Mouse (Mus musculus) lung, adult 2 months (tissue): ENCODE measurements around the gene 1810049J17Rik. TPM values are rescaled to one million over a fixed set of nuclear protein-coding genes. Genes with fewer than 3 reads are reported as not detected.

ENCODE experiments used
- DNase-seq: peaks from one replicate; pipeline ENCODE4 v3.0.0; 2022
- H3K4me1 ChIP-seq: fragments of 200-500 bp; 2 replicates; pipeline ENCODE4 v1.6.1; 2011; ENCODE audit warnings: low read length; ENCODE audit not compliant: control insufficient read depth, insufficient read depth
- H3K4me3 ChIP-seq: fragments of 200-500 bp; replicated peaks from 2 replicates; pipeline ENCODE3; 2011; ENCODE audit warnings: low read depth, mild to moderate bottlenecking, control low read depth, low read length; ENCODE audit errors: extremely low read depth
- CTCF ChIP-seq: fragments of 200-500 bp; IDR thresholded peaks from 2 replicates; pipeline ENCODE4 v1.5.1; 2011; ENCODE audit warnings: mild to moderate bottlenecking, low read length, control low read depth; ENCODE audit not compliant: insufficient read depth
- POLR2A ChIP-seq: fragments of 200-500 bp; IDR thresholded peaks from 2 replicates; pipeline ENCODE4 v1.6.1; 2011; ENCODE audit warnings: low read depth, mild to moderate bottlenecking, control low read depth, low read length, borderline replicate concordance; ENCODE audit errors: extremely low read depth
- WGBS: fragments of 180-500 bp; shearing (Covaris S2); methylation state at CpG from one replicate; pipeline ENCODE4 v1.1.7; 2018; 5-methylcytosine and 5-hydroxymethylcytosine counted together
- polyA plus RNA-seq: library from polyadenylated mRNA; depleted of rRNA; stranded (reverse); fragments of >200 nt; gene quantifications from 2 replicates; pipeline ENCODE4 v1.2.3, GENCODE M21; 2012

Gene 1810049J17Rik
- polyA plus RNA-seq, 1 experiment, result not detected

DNA sequence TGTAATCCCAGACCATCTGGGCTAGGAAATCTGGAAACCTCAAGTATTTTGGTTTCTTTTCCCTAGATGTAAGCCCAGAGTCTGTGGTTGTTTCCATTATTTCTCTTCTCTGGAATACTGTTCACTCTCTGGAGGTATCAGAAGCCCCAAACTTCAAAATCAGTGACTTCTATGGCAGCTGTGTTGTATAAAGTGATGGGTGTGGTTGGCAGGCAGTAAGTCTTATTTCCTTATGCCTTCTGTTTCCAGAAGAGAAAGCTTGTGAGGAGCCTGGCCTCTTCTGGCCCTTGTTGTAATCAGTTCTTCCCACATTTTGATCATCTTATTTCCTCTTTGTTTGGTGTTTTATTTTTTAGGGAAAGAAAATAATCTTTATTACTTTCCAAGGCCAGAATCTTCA is 9.2 kb upstream of the 1810049J17Rik start:
- H3K4me3 ChIP-seq, result no peak overlapping the region
- peaks cover 19% of the 10 kb centered on the region for H3K4me1 ChIP-seq
- no peak for DNase-seq
- TF ChIP-seq POLR2A, result no peak
- TF ChIP-seq CTCF, result no peak

GRCm38 (mm10) chr15:12330389-12330788 is 8.7 kb upstream of the 1810049J17Rik start:
- no peak for DNase-seq
- Histone ChIP-seq H3K4me1 (peaks cover 20% of the 10 kb centered on the region), H3K4me3 (no peak overlapping the region)
- no peak for TF ChIP-seq CTCF
- no peak for TF ChIP-seq POLR2A
- WGBS, result 73% methylated on average over 3 of the region's 3 CpGs

GRCm38 (mm10) chr15:12324326-12324725 is 2.6 kb upstream of the 1810049J17Rik start:
- no peak for DNase-seq
- WGBS, result 91% methylated on average over 1 of the region's 1 CpGs
- TF ChIP-seq CTCF, result no peak
- TF ChIP-seq POLR2A, result no peak
- peaks cover 20% of the 10 kb centered on the region for H3K4me1 ChIP-seq
- no peak overlapping the region for H3K4me3 ChIP-seq

DNA sequence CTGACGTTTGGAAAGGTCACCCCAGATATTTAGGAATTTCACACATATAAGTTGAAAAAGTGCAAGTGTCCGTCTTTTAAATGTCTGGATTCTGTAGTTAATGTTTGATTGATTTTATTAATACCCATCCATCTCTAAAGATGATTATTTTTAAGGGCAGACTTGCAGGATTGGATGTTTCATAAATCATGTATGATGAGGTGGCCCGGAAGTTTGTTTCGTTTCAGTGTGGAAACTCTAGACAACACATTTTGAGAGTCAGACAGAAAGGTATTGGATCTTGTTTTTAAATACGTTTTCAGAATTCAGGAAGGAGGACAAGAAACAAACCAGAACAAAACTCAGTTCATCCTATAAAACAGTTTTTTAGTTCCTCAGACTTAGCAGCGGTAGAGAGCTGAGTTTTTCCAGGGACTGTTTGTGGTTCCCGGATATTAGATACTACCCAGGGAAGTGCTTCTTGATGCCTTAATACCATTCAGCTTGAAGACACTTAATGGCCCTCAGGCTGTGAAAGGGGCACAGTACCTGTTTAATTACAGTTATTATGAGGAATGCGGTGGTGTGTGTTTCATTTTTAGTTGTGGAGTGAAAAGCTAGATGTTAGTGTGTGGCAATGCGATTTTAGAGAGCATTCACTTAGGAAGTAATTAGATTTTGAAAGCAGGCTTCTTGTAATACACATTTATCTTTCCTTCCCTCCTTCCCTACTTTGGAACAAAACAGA is 1.1 kb upstream of the 1810049J17Rik start:
- peak overlapping the region; percentile 60 for H3K4me3 ChIP-seq
- WGBS, result 4% methylated on average over 9 of the region's 9 CpGs
- peaks cover 17% of the 10 kb centered on the region for H3K4me1 ChIP-seq
- no peak for DNase-seq
- TF ChIP-seq CTCF (no peak), POLR2A (no peak)

DNA sequence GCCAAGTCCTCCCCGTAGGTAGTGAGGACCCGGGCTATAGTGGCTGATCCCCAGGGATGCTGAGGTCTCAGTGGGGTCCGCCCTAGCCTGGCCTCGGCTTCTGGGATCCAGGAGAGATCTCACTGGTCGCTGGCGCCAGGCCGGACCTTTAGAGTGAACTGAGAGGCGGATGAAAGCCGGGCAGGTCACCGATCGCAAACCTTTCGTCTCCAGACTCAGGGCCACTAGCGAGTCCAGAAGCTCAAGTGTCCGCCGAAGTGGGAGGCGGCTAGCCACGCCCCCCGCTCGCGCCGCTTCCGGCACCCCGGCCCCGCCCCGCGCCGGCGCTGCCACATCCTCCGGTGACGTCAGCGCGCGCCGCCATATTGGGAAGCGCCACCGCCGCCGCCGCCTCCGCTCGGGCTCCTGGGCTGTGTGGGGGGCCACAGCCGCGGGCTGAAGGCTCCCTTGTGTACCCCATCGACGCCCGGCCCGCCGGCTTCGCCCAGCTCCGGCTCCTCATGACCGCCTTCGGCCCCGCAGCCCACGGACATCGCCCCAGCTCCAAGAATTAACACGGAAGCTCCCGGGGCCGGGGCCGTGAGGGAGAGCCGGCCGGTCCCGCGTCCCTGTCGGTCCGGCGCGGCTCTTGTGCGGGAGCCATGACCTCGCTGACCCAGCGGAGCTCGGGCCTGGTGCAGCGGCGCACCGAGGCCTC is 460 bp downstream of the 1810049J17Rik start, which contains the start of gene Golph3:
Golph3 (plus strand) TSS at position 360 of the 697 bp plus-strand sequence.
- Histone ChIP-seq H3K4me1 (peaks cover 13% of the 10 kb centered on the region), H3K4me3 (peak within 1 kb of the TSS; percentile 82)
- 1% methylated on average over 69 of the region's 74 CpGs for WGBS
- peak; percentile 72; the same call in 1 of the 2 replicates for TF ChIP-seq POLR2A
- TF ChIP-seq CTCF, result no peak
- peak; percentile 94 for DNase-seq

DNA sequence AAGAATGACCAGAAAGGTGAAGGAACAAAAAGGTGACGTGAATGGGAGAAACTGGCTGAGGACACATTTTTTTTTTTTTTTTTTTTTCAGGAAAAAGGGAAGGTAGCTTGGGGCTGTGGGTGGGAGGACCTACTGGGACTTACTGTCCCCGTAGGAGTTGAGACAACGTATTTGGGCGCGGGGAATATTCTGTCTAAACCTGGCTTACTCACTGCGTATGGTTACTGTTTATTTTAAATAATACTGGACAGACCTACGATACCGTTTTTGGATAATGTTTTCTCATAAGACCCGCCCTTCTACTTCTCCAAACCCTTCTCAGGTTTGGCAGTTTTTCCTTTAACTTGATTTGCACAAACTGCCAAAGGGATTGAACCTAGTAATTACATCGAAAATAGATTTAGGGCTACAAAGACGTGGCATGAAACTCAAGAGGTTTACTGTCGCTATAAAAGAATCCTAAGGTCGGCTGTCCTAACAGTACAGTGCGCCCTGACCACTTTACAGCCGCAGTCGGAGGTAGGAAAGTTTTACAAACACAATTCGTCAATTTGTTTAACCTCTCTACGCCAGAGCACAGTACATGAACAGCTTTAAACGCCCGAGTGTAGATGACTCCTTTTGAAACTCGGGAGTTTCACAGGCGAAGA is 1.1 kb downstream of the 1810049J17Rik start:
- TF ChIP-seq POLR2A (no peak), CTCF (no peak)
- WGBS, result 5% methylated on average over 22 of the region's 22 CpGs
- no peak for DNase-seq
- Histone ChIP-seq H3K4me3 (peak overlapping the region; percentile 82), H3K4me1 (peaks cover 9% of the 10 kb centered on the region)

GRCm38 (mm10) chr15:12319889-12320288 is 1.8 kb downstream of the 1810049J17Rik start:
- Histone ChIP-seq H3K4me1 (peaks cover 8% of the 10 kb centered on the region), H3K4me3 (no peak overlapping the region)
- TF ChIP-seq CTCF (no peak), POLR2A (no peak)
- WGBS, result 54% methylated on average over 5 of the region's 5 CpGs
- DNase-seq, result no peak

- no peak for DNase-seq
- TF ChIP-seq CTCF (no peak), POLR2A (no peak)
- WGBS, result 84% methylated on average over 8 of the region's 8 CpGs
- Histone ChIP-seq H3K4me3 (no peak overlapping the region), H3K4me1 (peaks cover 3% of the 10 kb centered on the region; the same call in 1 of the 2 replicates)
These were observed 3.2 kb downstream of the 1810049J17Rik start for GRCm38 (mm10) chr15:12318451-12318850.

DNA sequence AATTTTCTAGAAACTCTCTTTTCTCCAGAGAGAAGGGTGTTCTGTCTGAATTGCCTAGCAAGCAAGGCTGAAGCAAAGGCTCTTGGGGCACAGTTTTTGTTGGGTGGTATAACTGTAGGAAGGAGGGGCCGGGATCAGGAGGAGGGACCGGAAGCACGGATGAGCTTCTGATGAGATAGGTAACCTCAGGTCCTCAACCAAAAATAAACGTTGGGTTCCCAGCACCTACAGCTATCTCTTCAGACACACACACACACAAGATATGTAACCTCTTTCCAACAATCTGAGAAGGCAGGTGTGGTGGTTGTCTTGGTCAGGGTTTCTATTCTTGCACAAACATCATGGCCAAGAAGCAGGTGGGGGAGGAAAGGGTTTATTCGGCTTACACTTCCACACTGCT is 4.4 kb downstream of the 1810049J17Rik start:
- Histone ChIP-seq H3K4me3 (no peak overlapping the region), H3K4me1 (no peaks in the 10 kb centered on the region)
- WGBS, result 69% methylated on average over 5 of the region's 5 CpGs
- no peak for TF ChIP-seq POLR2A
- TF ChIP-seq CTCF, result no peak
- DNase-seq, result no peak
